Mouse (Mus musculus) testis, postnatal 14 days (tissue): ENCODE data around the gene Ak2.

Experiments used
- DNase-seq: peaks from one replicate; pipeline ENCODE4 v3.0.0; 2021; ENCODE audit warnings: low spot score

Gene Ak2

DNA sequence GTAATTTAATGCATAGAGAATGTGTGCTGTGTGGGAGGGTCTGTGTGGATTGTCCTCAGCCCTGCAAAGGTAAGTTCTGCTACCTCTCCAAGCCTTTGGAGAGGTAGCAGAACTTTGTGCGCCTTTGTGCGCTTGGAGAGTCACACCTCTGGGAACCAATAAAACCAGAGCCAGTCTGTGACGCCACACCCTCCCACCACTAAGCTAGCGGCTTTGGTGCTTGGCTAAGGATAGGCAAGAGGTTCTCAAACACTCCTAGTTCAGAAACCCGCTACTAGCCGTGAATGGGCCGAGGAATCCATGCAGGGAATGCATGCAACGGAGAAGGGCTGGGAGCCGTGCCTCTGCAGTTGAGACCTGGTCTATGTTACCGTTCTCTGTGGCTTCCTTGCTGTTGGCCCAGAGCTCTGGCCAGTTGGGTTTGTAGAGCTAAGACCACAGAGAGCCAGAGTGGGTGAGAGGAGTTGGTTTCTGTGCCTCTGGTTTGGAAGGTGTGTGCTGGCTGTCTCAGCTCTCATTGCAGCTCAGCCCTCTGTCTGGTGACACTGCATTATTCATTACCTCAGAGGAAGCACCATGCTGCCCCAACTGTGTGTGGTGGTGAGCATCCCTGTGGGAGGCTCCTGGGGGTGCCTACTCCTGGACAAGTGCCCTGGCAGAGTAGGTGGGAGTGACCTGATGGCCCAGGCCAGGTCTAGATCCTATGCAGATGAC lies 21.6 kb downstream of the Ak2 start:
- no peak for DNase-seq

- no peak for DNase-seq
Observed at GRCm38 (mm10) chr4:129016329-129016728, 24.6 kb downstream of the Ak2 start.

DNA sequence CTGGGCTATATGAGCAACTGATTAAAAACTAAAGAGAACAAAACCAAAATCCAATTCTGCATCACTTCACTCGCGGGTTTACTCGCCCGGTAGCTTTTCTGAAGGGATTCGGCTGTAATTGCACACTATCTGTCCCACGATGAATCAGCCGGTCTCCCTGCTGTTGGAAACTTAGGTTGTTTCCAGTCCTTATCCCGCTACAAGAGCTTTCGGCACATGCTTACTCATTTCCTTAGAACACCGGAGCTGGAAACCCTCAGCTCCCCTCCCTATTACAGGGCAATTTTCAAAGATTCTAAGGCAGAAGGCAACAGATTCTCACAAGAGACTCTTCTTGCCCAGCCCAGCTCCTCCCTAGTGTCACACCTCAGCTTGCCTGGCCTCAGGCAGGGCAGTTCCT lies 25.4 kb downstream of the Ak2 start:
- no peak for DNase-seq

- no peak for DNase-seq
Observed at GRCm38 (mm10) chr4:129018788-129019435, 27.2 kb downstream of the Ak2 start.

- DNase-seq, result no peak
Observed at GRCm38 (mm10) chr4:129019788-129020187, 28.0 kb downstream of the Ak2 start.

- DNase-seq, result peak; percentile 66
Observed at GRCm38 (mm10) chr4:129020454-129020853, 28.7 kb downstream of the Ak2 start.

- no peak for DNase-seq
Observed at GRCm38 (mm10) chr4:129021426-129021825, 29.7 kb downstream of the Ak2 start.

DNA sequence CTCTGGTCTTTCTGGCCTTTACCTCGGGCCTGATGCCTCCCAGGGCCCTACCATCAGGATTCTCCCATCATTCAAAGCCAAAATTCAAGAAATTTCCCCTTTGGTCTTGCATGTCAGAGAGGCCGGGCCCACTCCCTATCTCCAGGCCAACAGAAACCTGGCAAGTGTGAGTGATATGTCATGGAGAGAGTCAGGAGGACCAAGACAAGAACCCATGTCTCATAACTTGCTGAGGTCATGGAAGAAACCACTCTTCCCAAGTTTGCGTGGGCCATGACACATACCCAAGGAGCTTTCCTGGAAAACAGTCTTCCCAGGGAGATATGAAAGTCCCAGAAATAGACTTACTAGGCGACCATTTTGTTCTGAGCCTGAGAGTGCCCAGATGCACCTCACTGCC lies 30.1 kb downstream of the Ak2 start:
- no peak for DNase-seq

DNA sequence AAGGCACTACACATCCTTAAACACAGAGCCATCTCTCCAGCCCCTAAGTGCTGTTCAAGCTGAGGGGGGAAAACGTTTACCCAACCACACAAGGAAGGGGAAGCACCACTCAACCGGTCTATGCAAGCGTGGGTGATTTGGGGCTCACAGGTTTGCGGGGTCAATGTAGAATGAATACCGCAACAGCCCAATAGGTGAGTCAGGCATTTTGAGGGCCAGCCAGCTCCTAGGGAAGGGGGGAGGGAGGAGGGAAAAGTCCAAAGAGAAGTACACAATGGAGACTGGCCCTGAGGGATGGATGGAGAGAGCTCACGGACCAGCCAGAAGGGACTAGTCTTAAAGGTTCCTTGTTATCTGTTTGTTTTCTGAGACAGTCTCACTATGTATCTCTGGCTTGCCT lies 32.1 kb downstream of the Ak2 start:
- no peak for DNase-seq

GRCm38 (mm10) chr4:129024775-129025174 lies 33.0 kb downstream of the Ak2 start:
- DNase-seq, result peak; percentile 84

GRCm38 (mm10) chr4:129025707-129026106 lies 33.9 kb downstream of the Ak2 start:
- DNase-seq, result no peak

DNA sequence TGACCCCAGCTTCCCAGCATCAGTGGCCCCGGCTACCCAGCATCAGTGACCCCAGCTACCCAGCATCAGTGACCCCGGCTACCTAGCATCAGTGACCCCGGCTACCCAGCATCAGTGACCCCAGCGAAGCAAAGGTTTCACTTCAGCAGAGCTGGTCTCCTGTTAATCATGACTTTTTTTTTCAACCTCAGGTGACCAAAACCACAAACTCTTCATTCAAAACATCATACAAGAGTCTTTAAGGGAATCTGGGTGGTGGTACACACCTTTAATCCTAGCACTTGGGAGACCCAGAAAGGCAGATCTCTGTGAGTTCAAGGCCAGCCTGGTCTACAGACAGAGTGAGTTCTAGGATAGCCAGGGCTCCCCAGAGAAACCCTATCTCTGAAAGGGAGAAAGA lies 39.0 kb downstream of the Ak2 start:
- DNase-seq, result no peak

DNA sequence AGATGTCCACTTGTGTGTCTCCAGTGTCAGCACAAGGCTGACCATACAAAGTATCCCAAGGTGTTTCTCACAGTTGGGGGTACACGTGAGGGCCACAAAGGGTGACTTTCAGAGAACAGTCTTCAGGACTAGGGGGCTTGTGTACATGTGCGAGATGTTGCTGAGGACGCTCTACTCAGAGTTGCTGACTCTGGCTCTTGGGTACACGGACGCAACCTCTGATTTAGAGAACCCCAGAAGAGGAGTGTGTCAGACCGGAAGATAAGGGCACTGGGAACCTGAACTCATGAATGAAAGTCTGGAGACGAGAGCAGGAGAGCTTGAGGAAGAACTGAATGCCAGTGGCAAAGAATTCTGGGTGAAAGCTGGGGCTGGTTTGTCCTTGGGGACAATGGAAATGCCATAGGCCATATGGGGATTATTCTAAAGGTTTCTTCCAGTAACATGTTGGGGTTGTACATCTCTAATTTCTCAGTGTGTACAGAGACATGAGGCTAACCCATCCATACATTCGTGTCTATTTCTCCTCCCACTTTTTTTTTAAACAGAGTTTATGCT lies 39.7 kb downstream of the Ak2 start:
- DNase-seq, result no peak

DNA sequence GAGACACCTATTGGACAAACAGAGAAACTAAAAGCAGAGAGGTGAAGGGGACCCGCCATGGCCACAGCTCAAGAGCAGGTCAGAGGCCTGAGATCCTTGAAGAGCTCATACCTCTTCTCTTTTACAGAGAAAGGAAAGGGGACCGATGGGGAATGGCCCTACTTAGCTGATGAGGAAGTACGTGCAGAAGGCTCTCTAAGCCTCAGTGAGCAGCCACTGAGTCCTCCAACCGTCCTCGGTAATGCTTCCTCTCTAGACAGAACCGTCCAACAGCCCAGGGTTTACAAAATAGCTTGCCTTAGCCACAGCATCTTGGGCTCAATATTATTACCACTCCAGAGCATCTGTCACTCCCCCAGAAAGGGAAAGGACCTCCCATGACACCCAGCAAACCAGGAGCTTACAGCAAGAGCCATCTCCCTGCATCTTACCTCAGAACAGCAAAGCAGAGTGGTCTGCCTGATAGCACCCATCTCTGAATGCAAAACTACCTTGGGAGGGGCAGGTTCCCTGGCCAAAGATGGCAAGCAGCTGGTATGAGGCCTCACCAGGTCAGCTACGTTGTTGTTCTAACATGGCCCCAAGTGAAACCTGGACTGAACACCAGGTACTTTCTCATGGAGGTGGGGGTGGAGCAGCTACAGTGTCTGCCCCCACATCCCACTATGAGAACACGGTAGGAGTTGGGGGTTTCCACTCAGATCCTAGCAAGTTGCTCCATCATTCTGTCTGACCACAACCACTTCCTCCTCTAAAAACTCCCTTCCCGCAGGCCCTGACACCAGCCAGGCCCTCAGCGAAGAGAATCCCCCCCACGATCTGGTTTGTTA lies 40.6 kb downstream of the Ak2 start:
- DNase-seq, result no peak

DNA sequence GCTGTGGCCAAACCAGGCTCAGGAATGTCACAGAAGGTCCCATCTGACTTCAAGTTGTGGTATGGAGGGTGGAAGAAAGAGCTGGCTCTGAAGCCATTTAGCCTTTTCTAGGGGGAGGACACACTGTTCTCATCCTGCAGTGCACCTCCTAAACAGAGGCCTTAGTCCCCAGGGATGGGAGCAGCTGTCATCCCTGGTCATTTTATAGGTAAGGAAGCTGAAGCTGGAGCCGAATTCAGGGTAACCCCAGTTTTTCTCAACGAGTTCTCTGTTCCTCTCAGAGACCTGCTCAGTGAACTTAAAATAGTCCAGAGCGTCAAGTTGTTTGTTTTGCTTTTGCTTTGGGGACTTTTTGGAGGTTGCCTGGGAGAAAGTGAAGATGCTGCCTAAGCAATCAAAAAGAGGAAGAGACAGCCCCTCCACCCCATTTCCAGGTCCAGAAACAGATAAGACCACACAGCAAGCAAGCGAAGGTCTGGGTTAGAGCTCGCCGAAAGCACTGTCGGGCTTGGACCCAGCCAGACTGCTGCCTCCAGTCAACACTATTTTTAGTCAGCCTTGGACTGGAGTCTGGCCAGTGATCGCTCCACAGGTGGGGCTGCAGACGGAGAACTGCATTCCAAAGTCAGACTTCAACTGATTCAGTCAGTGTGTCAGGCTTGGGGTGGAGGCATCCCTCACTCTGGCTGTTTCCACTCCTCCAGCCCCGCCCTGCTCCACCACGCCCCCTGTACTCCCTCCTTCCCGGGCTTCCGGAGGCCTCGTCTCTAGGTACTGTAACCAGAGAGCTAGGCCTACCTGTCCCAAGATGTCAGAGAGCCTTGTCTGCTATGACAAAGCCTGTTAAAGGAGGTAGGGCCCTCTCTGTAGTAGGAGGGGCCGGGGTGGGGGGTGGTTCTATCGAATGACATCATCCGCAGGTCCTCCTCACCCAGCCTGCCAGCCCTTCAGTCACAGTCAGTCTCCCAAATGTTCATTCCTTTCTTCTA lies 41.5 kb downstream of the Ak2 start:
- peak; percentile 48 for DNase-seq

- no peak for DNase-seq
Observed at GRCm38 (mm10) chr4:129034224-129034623, 42.5 kb downstream of the Ak2 start.

GRCm38 (mm10) chr4:129034706-129035660 lies 43.2 kb downstream of the Ak2 start:
- DNase-seq, result peak; percentile 69

- DNase-seq, result no peak
Observed at GRCm38 (mm10) chr4:129035851-129036445, 44.2 kb downstream of the Ak2 start.

- DNase-seq, result no peak
Observed at GRCm38 (mm10) chr4:129047721-129048421, 56.1 kb downstream of the Ak2 start.
